Mouse (Mus musculus) neural tube, embryonic 12.5 days (tissue): Measurements from ENCODE around the gene Gm5767. TPM values are rescaled to one million over a fixed set of nuclear protein-coding genes. Genes with fewer than 3 reads are reported as not detected.
"Not testable (repeated sequence)": the region's sequence is repeated elsewhere in the genome, so short reads cannot be mapped to it uniquely, and the experiment has no call there.

ENCODE experiments used
- ATAC-seq: fragments of 200-750 bp; cut with Nextera tagmentation; 2 replicates; pipeline ENCODE4 v1.8.0; 2017; ENCODE audit warnings: low read depth, mild to moderate bottlenecking, moderate TSS enrichment, moderate library complexity; ENCODE audit not compliant: low FRiP score
- H3K27ac ChIP-seq: fragments of 300-500 bp; sonication (generic); 2 replicates; pipeline ENCODE4 v1.5.1; 2016
- H3K27me3 ChIP-seq: fragments of 300-500 bp; sonication (generic); replicated peaks from 2 replicates; pipeline ENCODE4 v1.6.1; 2016; ENCODE audit warnings: mild to moderate bottlenecking
- H3K36me3 ChIP-seq: fragments of 300-500 bp; sonication (generic); 2 replicates; pipeline ENCODE4 v1.6.1; 2016; ENCODE audit warnings: mild to moderate bottlenecking
- H3K4me1 ChIP-seq: fragments of 300-500 bp; sonication (generic); 2 replicates; pipeline ENCODE4 v1.6.1; 2016
- H3K4me2 ChIP-seq: fragments of 300-500 bp; sonication (generic); replicated peaks from 2 replicates; pipeline ENCODE4 v1.6.1; 2016; ENCODE audit warnings: mild to moderate bottlenecking
- H3K4me3 ChIP-seq: fragments of 300-500 bp; sonication (generic); 2 replicates; pipeline ENCODE4 v1.5.1; 2016
- H3K9ac ChIP-seq: fragments of 300-500 bp; sonication (generic); 2 replicates; pipeline ENCODE4 v1.6.1; 2016; ENCODE audit warnings: mild to moderate bottlenecking
- H3K9me3 ChIP-seq: fragments of 300-500 bp; sonication (generic); 2 replicates; pipeline ENCODE4 v1.6.1; 2016; ENCODE audit warnings: mild to moderate bottlenecking
- WGBS: fragments of 180-500 bp; shearing (Covaris S2); methylation state at CpG from one replicate; pipeline ENCODE4 v1.1.7; 2016; 5-methylcytosine and 5-hydroxymethylcytosine counted together
- polyA plus RNA-seq: library from polyadenylated mRNA; unstranded; fragments of >200 nt; fragmentation: Nextera tagmentation; extraction: Ambion mirVana; gene quantifications from 2 replicates; pipeline ENCODE4 v1.2.1, GENCODE M21; 2016

Gene Gm5767
- polyA plus RNA-seq, 1 experiment from 2014 or later = not detected

DNA sequence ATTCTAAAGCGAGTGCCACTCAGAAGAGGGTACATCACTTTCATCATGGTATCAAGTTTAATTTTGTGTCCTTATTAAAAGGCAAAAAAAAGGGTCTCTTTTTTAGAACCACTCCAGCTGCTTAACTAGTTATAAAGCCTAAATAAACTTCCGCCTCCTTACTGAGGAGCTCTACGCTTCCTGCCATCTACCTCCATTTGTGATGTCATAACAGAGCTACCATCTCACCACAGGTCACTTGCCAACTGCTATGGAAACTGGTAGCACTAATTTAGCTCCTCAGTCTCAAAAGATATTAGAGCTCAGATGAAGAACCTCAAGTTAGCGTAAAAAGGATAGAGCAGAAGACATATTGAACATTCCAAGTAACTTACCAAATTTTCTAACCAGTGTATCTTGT is 39.9 kb downstream of the Gm5767 start:
- Histone ChIP-seq H3K36me3 (peaks cover 8% of the 10 kb centered on the region), H3K27ac (no peak overlapping the region), H3K27me3 (no peaks in the 10 kb centered on the region), H3K9me3 (no peaks in the 10 kb centered on the region), H3K4me2 (no peak overlapping the region), H3K9ac (no peak overlapping the region), H3K4me1 (peaks cover 3% of the 10 kb centered on the region; the same call in 1 of the 2 replicates), H3K4me3 (no peak overlapping the region)
- no peak for ATAC-seq
- WGBS = 93% methylated on average over 4 of the region's 4 CpGs

DNA sequence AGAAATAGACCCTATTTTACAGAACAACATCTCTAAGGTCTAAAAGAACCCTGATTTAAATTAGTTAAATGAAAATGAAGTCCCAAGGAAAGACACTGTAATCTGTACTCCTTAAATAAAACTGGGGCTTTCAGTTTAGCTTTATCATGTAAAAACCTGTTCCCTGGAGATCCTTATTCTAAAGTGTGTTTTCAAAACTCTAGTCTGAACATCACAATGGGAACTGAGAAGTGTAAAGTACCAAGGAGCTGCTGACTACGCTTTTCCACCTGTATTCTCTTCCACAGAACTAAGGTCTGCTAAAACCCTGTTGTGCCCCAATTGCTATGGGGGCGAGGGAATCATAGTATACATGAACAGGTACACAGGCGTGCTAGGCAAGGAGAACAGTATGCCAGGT is 43.5 kb downstream of the Gm5767 start:
- Histone ChIP-seq H3K4me1 (peaks cover 3% of the 10 kb centered on the region; the same call in 1 of the 2 replicates), H3K27ac (no peak overlapping the region), H3K4me2 (no peak overlapping the region), H3K36me3 (no peaks in the 10 kb centered on the region), H3K9me3 (no peaks in the 10 kb centered on the region), H3K4me3 (no peak overlapping the region), H3K9ac (no peak overlapping the region), H3K27me3 (no peaks in the 10 kb centered on the region)
- ATAC-seq = no peak
- WGBS = 86% methylated on average over 3 of the region's 3 CpGs

GRCm38 (mm10) chr16:8725807-8726206 is 45.2 kb downstream of the Gm5767 start:
- Histone ChIP-seq H3K36me3 (no peaks in the 10 kb centered on the region), H3K9me3 (no peaks in the 10 kb centered on the region), H3K9ac (no peak overlapping the region), H3K4me3 (no peak overlapping the region), H3K27ac (no peak overlapping the region), H3K4me2 (no peak overlapping the region), H3K4me1 (no peaks in the 10 kb centered on the region), H3K27me3 (no peaks in the 10 kb centered on the region)
- WGBS = 93% methylated on average over 2 of the region's 2 CpGs
- no peak for ATAC-seq

DNA sequence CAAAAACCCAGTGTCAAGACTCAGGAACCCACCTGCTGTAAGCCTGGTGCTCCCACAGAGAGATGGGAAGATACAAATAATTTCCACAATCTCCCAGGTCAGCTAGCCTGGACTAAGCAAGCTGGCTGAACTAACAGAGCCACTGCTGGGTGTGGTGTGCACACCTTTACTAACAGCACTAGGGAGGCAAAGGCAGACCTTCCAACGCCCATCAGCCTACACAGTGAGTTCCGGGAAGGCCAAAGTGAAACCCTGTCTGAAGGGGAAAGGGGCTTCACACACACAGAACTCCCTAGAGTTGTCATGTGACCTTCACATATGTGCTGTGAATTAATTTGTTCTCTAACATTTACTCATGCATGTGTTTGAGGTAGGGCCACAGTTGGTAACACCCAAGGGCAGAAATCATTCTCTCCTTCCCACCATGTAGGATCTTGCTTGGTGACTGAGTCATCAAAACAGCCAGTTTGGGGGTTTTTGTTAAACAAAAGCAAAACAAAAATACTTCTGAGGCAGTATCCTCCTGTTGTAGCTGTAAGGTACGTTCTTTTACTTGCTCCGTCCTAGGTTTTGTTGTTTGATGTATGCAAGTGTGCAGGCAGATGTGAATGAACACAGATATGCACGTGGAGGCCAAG is 47.7 kb downstream of the Gm5767 start:
- 95% methylated on average over 5 of the region's 5 CpGs for WGBS
- Histone ChIP-seq H3K27me3 (no peaks in the 10 kb centered on the region), H3K9ac (no peak overlapping the region), H3K4me1 (no peaks in the 10 kb centered on the region; the same call in 1 of the 2 replicates), H3K4me2 (no peak overlapping the region), H3K36me3 (no peaks in the 10 kb centered on the region; the same call in 1 of the 2 replicates), H3K27ac (no peak overlapping the region), H3K9me3 (no peaks in the 10 kb centered on the region), H3K4me3 (no peak overlapping the region)
- no peak for ATAC-seq

GRCm38 (mm10) chr16:8731630-8732029 is 51.1 kb downstream of the Gm5767 start:
- no peak overlapping the region for H3K4me3 ChIP-seq
- no peaks in the 10 kb centered on the region; the same call in 1 of the 2 replicates for H3K36me3 ChIP-seq
- 88% methylated on average over 7 of the region's 7 CpGs for WGBS
- H3K4me1 ChIP-seq = peaks cover 26% of the 10 kb centered on the region
- H3K27me3 ChIP-seq = no peaks in the 10 kb centered on the region
- H3K27ac ChIP-seq = no peak overlapping the region
- ATAC-seq = no peak
- no peak overlapping the region for H3K9ac ChIP-seq
- H3K4me2 ChIP-seq = no peak overlapping the region
- H3K9me3 ChIP-seq = no peaks in the 10 kb centered on the region

DNA sequence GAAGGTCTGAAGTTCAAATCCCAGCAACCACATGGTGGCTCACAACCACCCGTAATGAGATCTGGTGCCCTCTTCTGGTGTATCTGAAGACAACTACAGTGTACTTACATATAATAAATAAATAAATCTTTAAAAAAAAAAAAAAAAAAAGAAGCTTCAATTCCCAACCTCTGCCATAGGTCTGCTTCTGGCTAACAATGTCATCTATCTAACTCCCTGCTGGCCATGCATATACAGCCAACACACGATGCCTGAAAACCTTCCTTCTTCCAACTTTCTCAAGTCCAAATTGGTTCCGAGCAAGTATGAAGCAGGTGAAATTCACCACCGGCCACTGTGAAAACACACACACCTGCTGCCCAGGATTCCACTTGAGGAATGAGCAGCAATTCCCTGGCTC is 51.9 kb downstream of the Gm5767 start:
- not testable (repeated sequence) for H3K4me2 ChIP-seq, H3K27me3 ChIP-seq, H3K36me3 ChIP-seq, H3K27ac ChIP-seq, H3K9ac ChIP-seq, H3K4me3 ChIP-seq, ATAC-seq, H3K9me3 ChIP-seq
- H3K4me1 ChIP-seq = peaks cover 34% of the 10 kb centered on the region
- WGBS = 94% methylated on average over 3 of the region's 4 CpGs

Other genes starting within 250 kb of the Gm5767 start
- 23.3 and 25.6 TPM in 2 replicates for gene Mettl22, start 210.0 kb upstream of the Gm5767 start, polyA plus RNA-seq
- gene Abat, start 167.3 kb upstream of the Gm5767 start, polyA plus RNA-seq = 105 and 112 TPM in 2 replicates
- 47.3 and 49.3 TPM in 2 replicates for gene Pmm2, start 43.1 kb upstream of the Gm5767 start, polyA plus RNA-seq
- gene Tmem186, start 43.1 kb upstream of the Gm5767 start, polyA plus RNA-seq = 22.7 and 24.2 TPM in 2 replicates
- 254 and 261 TPM in 2 replicates for gene Carhsp1, start 8.6 kb upstream of the Gm5767 start, polyA plus RNA-seq
- 34.7 and 38.8 TPM in 2 replicates for gene Usp7, start 111.5 kb downstream of the Gm5767 start, polyA plus RNA-seq
- gene 1810013L24Rik, start 149.3 kb downstream of the Gm5767 start, polyA plus RNA-seq = 42.2 and 45.0 TPM in 2 replicates